Mouse (Mus musculus) forebrain, postnatal 0 days (tissue): ENCODE data around the gene Gm8374. TPM values are rescaled to one million over a fixed set of nuclear protein-coding genes. Genes with fewer than 3 reads are reported as not detected.
"Not testable (repeated sequence)": the region's sequence is repeated elsewhere in the genome, so short reads cannot be mapped to it uniquely, and the experiment has no call there.

Experiments used
- ATAC-seq: fragments of 200-750 bp; cut with Nextera tagmentation; 2 replicates; pipeline ENCODE4 v1.8.0; 2017; ENCODE audit warnings: mild to moderate bottlenecking, moderate library complexity
- DNase-seq: peaks from one replicate; pipeline ENCODE4 v3.0.0-alpha.2; 2015
- H3K27ac ChIP-seq: fragments of 300-500 bp; sonication (generic); 2 replicates; pipeline ENCODE4 v1.5.1; 2014; ENCODE audit warnings: low read depth, mild to moderate bottlenecking, antibody characterized with exemption, low read length, moderate library complexity, mixed read lengths
- H3K27me3 ChIP-seq: fragments of 300-500 bp; sonication (generic); 2 replicates; pipeline ENCODE4 v1.6.1; 2014; ENCODE audit warnings: mild to moderate bottlenecking, low read length, mixed read lengths; ENCODE audit not compliant: insufficient read depth
- H3K36me3 ChIP-seq: fragments of 300-500 bp; sonication (generic); 2 replicates; pipeline ENCODE4 v1.6.1; 2014; ENCODE audit warnings: mild to moderate bottlenecking, moderate library complexity; ENCODE audit not compliant: insufficient read depth
- H3K4me1 ChIP-seq: fragments of 300-500 bp; sonication (generic); 2 replicates; pipeline ENCODE4 v1.6.1; 2014; ENCODE audit warnings: antibody characterized with exemption; ENCODE audit not compliant: insufficient read depth
- H3K4me2 ChIP-seq: fragments of 300-500 bp; sonication (generic); 2 replicates; pipeline ENCODE4 v1.6.1; 2014; ENCODE audit warnings: low read depth, mild to moderate bottlenecking, moderate library complexity
- H3K4me3 ChIP-seq: fragments of 300-500 bp; sonication (generic); 2 replicates; pipeline ENCODE4 v1.5.1; 2014; ENCODE audit warnings: low read depth, low read length, mixed read lengths
- H3K9ac ChIP-seq: fragments of 300-500 bp; sonication (generic); 2 replicates; pipeline ENCODE4 v1.6.1; 2014; ENCODE audit warnings: mild to moderate bottlenecking
- H3K9me3 ChIP-seq: fragments of 300-500 bp; sonication (generic); 2 replicates; pipeline ENCODE4 v1.6.1; 2016; ENCODE audit warnings: low read length
- WGBS: fragments of 180-500 bp; shearing (Covaris S2); extraction: QIAGEN DNeasy Blood & Tissue Kit; methylation state at CpG from one replicate; pipeline ENCODE4 v1.1.7; 2014; 5-methylcytosine and 5-hydroxymethylcytosine counted together
- polyA plus RNA-seq: library from polyadenylated mRNA; unstranded; fragments of >200 nt; fragmentation: Nextera tagmentation; extraction: Ambion mirVana; gene quantifications from 2 replicates; pipeline ENCODE4 v1.2.1, GENCODE M21; 2015
- total RNA-seq: library from RNA; depleted of rRNA; stranded (reverse); fragments of >200 nt; gene quantifications from 2 replicates; pipeline ENCODE4 v1.2.3, GENCODE M21; 2014; rRNA removed

Gm8374 gene
- total RNA-seq (not detected in 2 replicates), polyA plus RNA-seq (not detected in 2 replicates)

DNA sequence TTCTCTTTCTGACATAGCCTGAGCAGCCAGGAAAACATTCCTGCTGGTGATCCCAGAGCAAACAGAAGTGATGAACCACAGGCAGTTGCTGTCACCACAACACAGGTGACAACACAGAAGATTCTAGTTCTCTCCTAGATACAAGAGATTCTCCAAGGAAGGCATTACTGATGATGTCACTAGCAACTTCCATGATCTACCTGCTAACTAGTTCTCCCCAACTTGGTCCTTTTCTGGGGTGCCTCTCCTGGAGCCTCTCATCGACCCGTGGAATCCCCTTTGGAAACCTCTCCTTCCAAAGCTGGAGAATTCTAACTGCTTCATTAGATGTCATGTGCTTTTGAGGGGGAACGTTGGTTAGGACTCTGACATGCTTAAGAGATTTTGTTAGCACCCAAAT lies at the start of gene Gm8374:
TSS of gene Gm8374 (minus strand) at position 101 of the 400 bp plus-strand sequence.
- H3K36me3 ChIP-seq, H3K4me1 ChIP-seq, H3K9me3 ChIP-seq, H3K27ac ChIP-seq, ATAC-seq, DNase-seq, H3K27me3 ChIP-seq, H3K9ac ChIP-seq, H3K4me2 ChIP-seq, H3K4me3 ChIP-seq: not testable (repeated sequence)
- 96% methylated on average over 3 of the region's 3 CpGs for WGBS

DNA sequence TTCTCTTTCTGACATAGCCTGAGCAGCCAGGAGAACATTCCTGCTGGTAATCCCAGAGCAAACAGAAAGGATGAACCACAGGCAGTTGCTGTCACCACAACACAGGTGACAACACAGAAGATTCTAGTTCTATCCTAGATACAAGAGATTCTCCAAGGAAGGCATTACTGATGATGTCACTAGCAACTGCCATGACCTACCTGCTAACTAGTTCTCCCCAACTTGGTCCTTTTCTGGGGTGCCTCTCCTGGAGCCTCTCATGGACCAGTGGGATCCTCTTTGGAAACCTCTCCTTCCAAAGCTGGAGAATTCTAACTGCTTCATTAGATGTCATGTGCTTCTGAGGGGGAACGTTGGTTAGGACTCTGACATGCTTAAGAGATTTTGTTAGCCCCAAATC lies 32.6 kb downstream of the Gm8374 start, which contains the start of gene Gm5797:
TSS of gene Gm5797 (minus strand) at position 101 of the 400 bp plus-strand sequence.
- no CpG with 5 or more reads among the region's 1 CpGs for WGBS
- not testable (repeated sequence) for H3K4me3 ChIP-seq, H3K36me3 ChIP-seq, H3K4me2 ChIP-seq, H3K9ac ChIP-seq, H3K27me3 ChIP-seq, H3K4me1 ChIP-seq, H3K27ac ChIP-seq, ATAC-seq, H3K9me3 ChIP-seq, DNase-seq

DNA sequence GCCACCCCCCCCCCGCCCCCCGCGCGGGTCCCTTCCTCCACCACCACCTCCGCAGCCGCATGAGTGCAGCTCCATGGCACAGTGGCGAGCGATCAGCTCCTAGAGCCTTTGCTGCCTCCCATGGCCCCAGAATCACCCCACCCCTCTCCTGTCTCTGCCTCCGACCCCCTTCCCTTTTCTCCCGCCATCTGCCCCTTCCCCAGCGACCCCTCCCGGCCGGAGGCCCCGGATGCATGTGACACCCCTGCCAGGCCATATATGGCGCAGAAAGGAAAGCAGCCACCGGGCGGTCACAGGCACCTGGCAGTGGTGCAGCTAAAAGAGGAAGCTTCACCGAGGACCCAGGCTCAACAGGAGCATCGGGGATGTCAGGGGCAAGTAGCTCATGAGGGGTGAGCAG lies 49.8 kb downstream of the Gm8374 start:
- H3K36me3 ChIP-seq, H3K27me3 ChIP-seq, H3K9me3 ChIP-seq, H3K4me1 ChIP-seq: not testable (repeated sequence)
- DNase-seq: peak; percentile 57
- H3K27ac ChIP-seq: peak overlapping the region; percentile 40; the same call in 1 of the 2 replicates
- peak overlapping the region; percentile 56 for H3K4me2 ChIP-seq
- peak overlapping the region; percentile 67 for H3K9ac ChIP-seq
- WGBS: 4% methylated on average over 10 of the region's 19 CpGs
- peak overlapping the region; percentile 49 for H3K4me3 ChIP-seq
- ATAC-seq: peak; percentile 64

DNA sequence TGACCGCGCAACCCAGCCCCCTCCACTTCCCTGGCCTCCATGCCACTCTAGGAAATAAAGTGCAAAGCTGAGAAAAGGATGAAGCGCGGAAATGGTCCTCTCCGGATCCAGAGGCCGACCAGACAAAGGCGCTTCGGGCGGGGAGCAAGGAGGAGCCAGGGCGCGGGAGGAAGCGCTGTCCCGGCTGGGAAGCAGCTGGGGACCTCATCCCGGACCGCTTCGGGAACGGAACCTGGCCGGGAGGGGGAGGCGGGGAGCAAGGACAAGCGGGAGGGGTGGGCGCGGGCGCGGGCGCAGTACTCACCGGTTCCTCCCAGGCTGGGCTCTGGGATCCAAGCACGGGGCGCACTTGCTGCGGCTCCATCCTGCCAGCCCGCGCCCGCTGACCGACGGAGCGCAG lies 50.3 kb downstream of the Gm8374 start, which contains the start of gene Gm3739:
TSS of gene Gm3739 (minus strand) at position 389 of the 400 bp plus-strand sequence.
- peak within 1 kb of the TSS; percentile 67 for H3K9ac ChIP-seq
- WGBS: 1% methylated on average over 14 of the region's 35 CpGs
- H3K27me3 ChIP-seq, H3K36me3 ChIP-seq, ATAC-seq, H3K4me1 ChIP-seq, DNase-seq, H3K9me3 ChIP-seq: not testable (repeated sequence)
- H3K4me2 ChIP-seq: peak within 1 kb of the TSS; percentile 56
- H3K4me3 ChIP-seq: peak within 1 kb of the TSS; percentile 49
- peak within 1 kb of the TSS; percentile 40; the same call in 1 of the 2 replicates for H3K27ac ChIP-seq

Other genes with a start within 250 kb of the Gm8374 start
- gene Gm6676, start 239.7 kb downstream of the Gm8374 start, total RNA-seq: not detected in 2 replicates
- gene Gm6676, start 239.7 kb downstream of the Gm8374 start, polyA plus RNA-seq: not detected in 2 replicates
- 6.9 and 7.5 TPM in 2 replicates for gene Gm3512, start 190.6 kb downstream of the Gm8374 start, total RNA-seq
- 10.4 and 10.6 TPM in 2 replicates for gene Gm3512, start 190.6 kb downstream of the Gm8374 start, polyA plus RNA-seq
- not detected in 2 replicates for gene Gm16434, start 170.6 kb downstream of the Gm8374 start, total RNA-seq
- gene Gm16434, start 170.6 kb downstream of the Gm8374 start, polyA plus RNA-seq: not detected in 2 replicates
- gene Gm3727, start 100.4 kb downstream of the Gm8374 start, total RNA-seq: not detected in 2 replicates
- not detected in 2 replicates for gene Gm3727, start 100.4 kb downstream of the Gm8374 start, polyA plus RNA-seq
- 4.6 and 6.0 TPM in 2 replicates for gene Gm3739, start 50.1 kb downstream of the Gm8374 start, total RNA-seq
- 8.8 and 9.3 TPM in 2 replicates for gene Gm3739, start 50.1 kb downstream of the Gm8374 start, polyA plus RNA-seq
- gene Gm5797, start 32.7 kb downstream of the Gm8374 start, total RNA-seq: not detected in 2 replicates
- gene Gm5797, start 32.7 kb downstream of the Gm8374 start, polyA plus RNA-seq: not detected in 2 replicates
- 0.54 TPM in 1 of 2 replicates, not detected in the other for gene Gm3755, start 85.8 kb upstream of the Gm8374 start, total RNA-seq
- gene Gm3755, start 85.8 kb upstream of the Gm8374 start, polyA plus RNA-seq: 0.10 TPM in 1 of 2 replicates, not detected in the other
- 10.6 and 12.8 TPM in 2 replicates for gene Gm3752, start 118.6 kb upstream of the Gm8374 start, total RNA-seq
- gene Gm3752, start 118.6 kb upstream of the Gm8374 start, polyA plus RNA-seq: 18.6 and 18.8 TPM in 2 replicates
- gene Gm3558, start 203.4 kb upstream of the Gm8374 start, total RNA-seq: 2.9 and 3.3 TPM in 2 replicates
- 4.5 and 5.6 TPM in 2 replicates for gene Gm3558, start 203.4 kb upstream of the Gm8374 start, polyA plus RNA-seq
- gene Gm10338, start 230.5 kb upstream of the Gm8374 start, total RNA-seq: not detected in 2 replicates
- gene Gm10338, start 230.5 kb upstream of the Gm8374 start, polyA plus RNA-seq: not detected in 2 replicates